Mouse (Mus musculus): Measurements from ENCODE around the gene Kctd19.

The Kctd19 gene

GRCm38 (mm10) chr8:105342768-105343167, 70.5 kb downstream of the Kctd19 start:
- Histone ChIP-seq H3K36me3 (ENCODE audit: control insufficient read depth, insufficient read depth, low read length, poor library complexity, severe bottlenecking) (no peaks in the 10 kb centered on the region), H3K27me3 (ENCODE audit: control insufficient read depth, insufficient read depth, low read length, poor library complexity, severe bottlenecking) (no peaks in the 10 kb centered on the region)
- DNase-seq (ENCODE audit: low read depth, low spot score): no peak

- Histone ChIP-seq H3K27me3 (ENCODE audit: control insufficient read depth, insufficient read depth, low read length, poor library complexity, severe bottlenecking) (no peaks in the 10 kb centered on the region), H3K36me3 (ENCODE audit: control insufficient read depth, insufficient read depth, low read length, poor library complexity, severe bottlenecking) (peaks cover 5% of the 10 kb centered on the region; the same call in 1 of the 2 replicates)
- no peak for DNase-seq (ENCODE audit: low read depth, low spot score)
These were observed 71.9 kb downstream of the Kctd19 start for GRCm38 (mm10) chr8:105341399-105341798.

GRCm38 (mm10) chr8:105339886-105340635, 73.2 kb downstream of the Kctd19 start:
- H3K36me3 ChIP-seq (ENCODE audit: control insufficient read depth, insufficient read depth, low read length, poor library complexity, severe bottlenecking): peaks cover 7% of the 10 kb centered on the region; the same call in 1 of the 2 replicates
- DNase-seq (ENCODE audit: low read depth, low spot score): no peak
- no peaks in the 10 kb centered on the region for H3K27me3 ChIP-seq (ENCODE audit: control insufficient read depth, insufficient read depth, low read length, poor library complexity, severe bottlenecking)

- no peak for DNase-seq (ENCODE audit: low read depth, low spot score)
- peaks cover 9% of the 10 kb centered on the region for H3K36me3 ChIP-seq (ENCODE audit: control insufficient read depth, insufficient read depth, low read length, poor library complexity, severe bottlenecking)
- no peaks in the 10 kb centered on the region for H3K27me3 ChIP-seq (ENCODE audit: control insufficient read depth, insufficient read depth, low read length, poor library complexity, severe bottlenecking)
These were observed 74.3 kb downstream of the Kctd19 start for GRCm38 (mm10) chr8:105338992-105339391.

- H3K27me3 ChIP-seq (ENCODE audit: control insufficient read depth, insufficient read depth, low read length, poor library complexity, severe bottlenecking): no peaks in the 10 kb centered on the region
- peaks cover 13% of the 10 kb centered on the region for H3K36me3 ChIP-seq (ENCODE audit: control insufficient read depth, insufficient read depth, low read length, poor library complexity, severe bottlenecking)
- DNase-seq (ENCODE audit: low read depth, low spot score): no peak
These were observed 76.8 kb downstream of the Kctd19 start for GRCm38 (mm10) chr8:105336373-105337130.
